ENCODE assay signal across 22 mouse cellular contexts in genomic region chr9:41899766-41900605, GRCm38 (mm10).
DNase-seq lines count a peak whose midpoint lies in the region; ATAC-seq lines count a peak whose summit lies in the region.
"Had no signal": no experiment of that assay in that cellular context is flagged by ENCODE, and none has a peak within 500 bp of the region (broad histone marks: within the 10 kb centered on the region; RNA-seq: fewer than 3 reads in every experiment).

No protein-coding gene starts in this region.

- H3K27me3 ChIP-seq in midbrain, embryonic 14.5 days (ENCODE audit: control insufficient read depth, insufficient read depth, low read length) = no peaks in the 10 kb centered on the region
- H3K27me3 ChIP-seq in midbrain, embryonic 16.5 days (ENCODE audit: control insufficient read depth, insufficient read depth, low read depth, low read length) = no peaks in the 10 kb centered on the region
- H3K27me3 ChIP-seq in hindbrain, embryonic 16.5 days (replicated peaks; ENCODE audit: control insufficient read depth, insufficient read depth, low read length) = no peaks in the 10 kb centered on the region
- H3K27me3 ChIP-seq in neural tube, embryonic 15.5 days (replicated peaks) = no peaks in the 10 kb centered on the region
- H3K27me3 ChIP-seq: neural tube, embryonic 12.5 days had no signal

- no peak overlapping the region for H3K9ac ChIP-seq in midbrain, embryonic 14.5 days (replicated peaks; ENCODE audit: low read length)
- H3K9ac ChIP-seq in midbrain, embryonic 16.5 days (ENCODE audit: low read depth, low read length) = no peak overlapping the region
- no peak overlapping the region for H3K9ac ChIP-seq in hindbrain, embryonic 16.5 days (ENCODE audit: low read depth, low read length)
- no peak overlapping the region for H3K9ac ChIP-seq in neural tube, embryonic 15.5 days (replicated peaks)
- H3K9ac ChIP-seq: liver, embryonic 14.5 days; neural tube, embryonic 12.5 days had no signal

- H3K27ac ChIP-seq in midbrain, embryonic 14.5 days (replicated peaks; ENCODE audit: low read depth, low read length) = no peak overlapping the region
- no peak overlapping the region for H3K27ac ChIP-seq in midbrain, embryonic 16.5 days (ENCODE audit: low read length)
- no peak overlapping the region for H3K27ac ChIP-seq in hindbrain, embryonic 16.5 days (ENCODE audit: low read depth, low read length)
- peak overlapping the region; percentile 76 for H3K27ac ChIP-seq in neural tube, embryonic 15.5 days (replicated peaks)
- H3K27ac ChIP-seq: gastrocnemius, adult 2 months; left cerebral cortex, adult 2 months; liver, embryonic 14.5 days; neural tube, embryonic 12.5 days had no signal

- peak; percentile 21 for DNase-seq in embryo, embryonic 10 days (ENCODE audit: low spot score)
- DNase-seq in embryo, embryonic 9.5 days (ENCODE audit: extremely low spot score) = no peak
- DNase-seq in midbrain, embryonic 14.5 days = no peak
- DNase-seq in frontal cortex, postnatal 10 days (ENCODE audit: low spot score in 2 of 2) = no peak
- DNase-seq in cerebellum, postnatal 4 days (ENCODE audit: low spot score in 2 of 2) = no peak
- DNase-seq: adrenal gland, adult 8-10 months; cerebellum, postnatal 10 days; gastrocnemius, adult 2 months; heart, postnatal 4 days; kidney, adult 8-10 months; lung, postnatal 10 days; right cerebral cortex, adult 18-20 months; spleen, adult 18-20 months; thymus, postnatal 36 days had no signal

- H3K4me3 ChIP-seq in midbrain, embryonic 14.5 days (replicated peaks; ENCODE audit: low read depth, low read length) = no peak overlapping the region
- H3K4me3 ChIP-seq in midbrain, embryonic 16.5 days (ENCODE audit: low read depth, low read length) = no peak overlapping the region
- no peak overlapping the region for H3K4me3 ChIP-seq in hindbrain, embryonic 16.5 days (ENCODE audit: low read length)
- H3K4me3 ChIP-seq in neural tube, embryonic 15.5 days (replicated peaks) = no peak overlapping the region
- H3K4me3 ChIP-seq: erythroblast, embryonic 14.5 days; gastrocnemius, adult 2 months; left cerebral cortex, adult 2 months; neural tube, embryonic 12.5 days had no signal

- H3K36me3 ChIP-seq in midbrain, embryonic 14.5 days (ENCODE audit: control insufficient read depth, insufficient read depth, low read length) = no peaks in the 10 kb centered on the region
- no peaks in the 10 kb centered on the region for H3K36me3 ChIP-seq in midbrain, embryonic 16.5 days (ENCODE audit: control insufficient read depth, insufficient read depth, low read length)
- H3K36me3 ChIP-seq in hindbrain, embryonic 16.5 days (ENCODE audit: control insufficient read depth, insufficient read depth, low read length) = no peaks in the 10 kb centered on the region
- no peaks in the 10 kb centered on the region for H3K36me3 ChIP-seq in neural tube, embryonic 15.5 days
- H3K36me3 ChIP-seq: neural tube, embryonic 12.5 days had no signal

- WGBS in midbrain, embryonic 14.5 days = 48% methylated on average over 11 of the region's 11 CpGs
- WGBS in midbrain, embryonic 16.5 days = 39% methylated on average over 11 of the region's 11 CpGs
- 38% methylated on average over 11 of the region's 11 CpGs for WGBS in hindbrain, embryonic 16.5 days
- 32% methylated on average over 11 of the region's 11 CpGs for WGBS in neural tube, embryonic 15.5 days

- H3K4me2 ChIP-seq in midbrain, embryonic 14.5 days (ENCODE audit: low read length) = 0 out of 2 replicates have a peak overlapping the region, but pooled peaks have one; percentile 0
- no peak overlapping the region for H3K4me2 ChIP-seq in midbrain, embryonic 16.5 days (ENCODE audit: low read length)
- no peak overlapping the region for H3K4me2 ChIP-seq in hindbrain, embryonic 16.5 days (ENCODE audit: low read length)
- peak overlapping the region; percentile 13 for H3K4me2 ChIP-seq in neural tube, embryonic 15.5 days
- H3K4me2 ChIP-seq: heart, embryonic 11.5 days; neural tube, embryonic 12.5 days had no signal

- peaks cover 9% of the 10 kb centered on the region for H3K4me1 ChIP-seq in midbrain, embryonic 14.5 days (ENCODE audit: control insufficient read depth, insufficient read depth, low read length)
- peaks cover 8% of the 10 kb centered on the region; the same call in 1 of the 2 replicates for H3K4me1 ChIP-seq in midbrain, embryonic 16.5 days (ENCODE audit: control insufficient read depth, insufficient read depth, low read length)
- peaks cover 8% of the 10 kb centered on the region for H3K4me1 ChIP-seq in hindbrain, embryonic 16.5 days (ENCODE audit: control insufficient read depth, insufficient read depth, low read depth, low read length)
- H3K4me1 ChIP-seq in neural tube, embryonic 15.5 days = peaks cover 35% of the 10 kb centered on the region

- no peak for ATAC-seq in midbrain, embryonic 14.5 days (ENCODE audit: low FRiP score, low TSS enrichment)
- ATAC-seq in midbrain, embryonic 16.5 days = no peak
- ATAC-seq in hindbrain, embryonic 16.5 days = 0 out of 2 replicates have a peak, but pooled peaks have one; percentile 50
- ATAC-seq in neural tube, embryonic 15.5 days (ENCODE audit: low FRiP score) = peak; percentile 62

- H3K9me3 ChIP-seq in midbrain, embryonic 14.5 days (ENCODE audit: control insufficient read depth, low read length) = no peaks in the 10 kb centered on the region
- H3K9me3 ChIP-seq in midbrain, embryonic 16.5 days (replicated peaks; ENCODE audit: control insufficient read depth, low read length, poor library complexity, severe bottlenecking) = no peaks in the 10 kb centered on the region; the same call in 1 of the 2 replicates
- H3K9me3 ChIP-seq in hindbrain, embryonic 16.5 days (ENCODE audit: control insufficient read depth, low read length) = no peaks in the 10 kb centered on the region
- H3K9me3 ChIP-seq in neural tube, embryonic 15.5 days (replicated peaks) = no peaks in the 10 kb centered on the region
- H3K9me3 ChIP-seq: neural tube, embryonic 12.5 days had no signal

Comparison
In these comparisons a context has a peak if more than half of its experiments do, and no peak if none do; other contexts are left out.
1. H3K4me2 ChIP-seq: peak in midbrain, embryonic 14.5 days (single experiment) and neural tube, embryonic 15.5 days (single experiment); none in midbrain, embryonic 16.5 days (single experiment) and hindbrain, embryonic 16.5 days (single experiment).
2. ATAC-seq: peak in hindbrain, embryonic 16.5 days (single experiment) and neural tube, embryonic 15.5 days (single experiment); none in midbrain, embryonic 14.5 days (single experiment) and midbrain, embryonic 16.5 days (single experiment).